Mouse (Mus musculus) ovary, postnatal 36 days (tissue): ENCODE results near the gene Clec4g.
A peak's percentile ranks its signal among the peaks of the same experiment; 100 is the strongest.
"Not testable (repeated sequence)": the region's sequence is repeated elsewhere in the genome, so short reads cannot be mapped to it uniquely, and the experiment has no call there.

Experiments used
- DNase-seq: peaks from one replicate; pipeline ENCODE4 v3.0.0; 2022; ENCODE audit warnings: low spot score, mixed read lengths

Gene Clec4g

GRCm38 (mm10) chr8:3720551-3720950 is at the start of gene Clec4g:
TSS of gene Clec4g (minus strand) at chr8:3720651.
- DNase-seq: no peak

DNA sequence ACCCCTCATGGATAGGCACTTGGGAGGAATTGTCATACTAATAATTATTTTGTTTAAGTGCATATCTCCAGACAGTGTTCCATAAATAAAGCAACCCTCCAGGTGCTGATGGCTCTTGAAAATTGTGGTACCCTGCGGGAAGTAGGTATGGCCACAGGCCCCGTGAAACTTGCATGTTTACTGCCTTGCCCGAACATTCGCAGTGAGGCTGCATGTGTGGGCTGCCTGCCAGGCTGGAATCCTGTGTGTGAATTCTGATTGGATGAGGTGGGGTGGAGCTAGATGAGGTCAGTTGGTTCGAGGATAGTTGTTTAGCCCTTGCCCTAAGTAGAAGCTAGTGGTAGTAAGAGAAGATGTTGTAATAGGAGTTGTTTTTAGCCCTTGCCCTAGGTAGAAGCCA is 48.2 kb upstream of the Clec4g start:
- DNase-seq: not testable (repeated sequence)

- peak; percentile 50 for DNase-seq
Measured at GRCm38 (mm10) chr8:3754261-3754850, 33.9 kb upstream of the Clec4g start.

GRCm38 (mm10) chr8:3748761-3749160 is 28.3 kb upstream of the Clec4g start, which contains the start of gene Cd209a:
TSS of gene Cd209a (minus strand) at chr8:3748984.
- DNase-seq: no peak

DNA sequence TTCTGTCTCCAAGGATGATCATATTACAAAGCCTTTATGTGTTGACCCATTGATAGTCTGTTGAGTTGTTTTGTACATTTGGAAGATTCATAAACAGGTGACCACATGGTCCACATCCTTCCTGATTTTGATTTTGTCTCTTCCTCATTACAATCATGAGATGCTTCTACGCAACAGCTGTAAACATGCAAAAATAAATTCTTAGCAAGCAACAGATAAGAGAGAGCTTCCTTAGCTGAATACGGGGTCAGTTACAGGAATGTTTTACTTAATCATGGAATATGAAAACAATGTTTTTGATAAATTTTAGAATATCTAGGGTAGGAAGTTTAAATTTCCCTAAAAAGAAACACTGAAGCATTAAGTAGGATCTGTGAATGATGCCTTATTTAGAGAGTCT is 16.5 kb upstream of the Clec4g start:
- DNase-seq: no peak

- DNase-seq: no peak
Measured at GRCm38 (mm10) chr8:3735599-3735998, 15.1 kb upstream of the Clec4g start.

DNA sequence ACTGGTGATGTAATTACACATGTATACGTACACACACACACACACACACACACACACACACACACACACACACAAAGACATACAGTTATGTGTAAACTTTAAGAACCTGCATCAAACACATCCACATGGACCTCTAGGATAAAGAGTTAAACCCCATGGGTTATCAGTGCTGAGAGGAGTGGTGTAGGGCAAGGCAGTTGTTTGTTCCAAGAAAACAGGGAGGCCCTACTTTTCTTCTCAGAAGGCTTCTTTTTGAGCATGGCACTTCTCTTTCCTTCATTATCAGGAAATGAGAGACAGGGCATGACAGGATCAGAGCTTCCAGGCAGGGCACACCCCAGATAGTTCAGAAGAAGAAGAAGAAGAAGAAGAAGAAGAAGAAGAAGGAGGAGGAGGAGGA is 13.6 kb upstream of the Clec4g start:
- DNase-seq: no peak

DNA sequence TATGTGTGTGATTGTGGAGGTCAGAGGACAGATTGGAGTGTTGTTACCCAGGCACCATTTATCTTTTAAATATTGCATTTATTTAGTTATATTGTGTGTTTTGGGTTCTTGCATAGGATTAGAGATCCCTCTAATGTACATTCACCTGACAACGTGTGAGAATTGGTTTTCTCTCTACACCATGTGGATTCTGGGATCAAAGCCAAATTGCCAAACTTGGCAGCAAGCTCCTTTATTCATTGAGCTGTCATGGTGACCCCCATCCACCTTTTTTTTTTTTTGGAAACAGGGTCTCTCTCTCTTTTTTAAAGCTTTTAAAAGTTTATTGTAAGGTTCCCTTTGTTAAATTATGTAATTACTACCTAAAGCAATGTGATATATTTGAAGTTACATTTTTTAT is 590 bp upstream of the Clec4g start:
- no peak for DNase-seq

DNA sequence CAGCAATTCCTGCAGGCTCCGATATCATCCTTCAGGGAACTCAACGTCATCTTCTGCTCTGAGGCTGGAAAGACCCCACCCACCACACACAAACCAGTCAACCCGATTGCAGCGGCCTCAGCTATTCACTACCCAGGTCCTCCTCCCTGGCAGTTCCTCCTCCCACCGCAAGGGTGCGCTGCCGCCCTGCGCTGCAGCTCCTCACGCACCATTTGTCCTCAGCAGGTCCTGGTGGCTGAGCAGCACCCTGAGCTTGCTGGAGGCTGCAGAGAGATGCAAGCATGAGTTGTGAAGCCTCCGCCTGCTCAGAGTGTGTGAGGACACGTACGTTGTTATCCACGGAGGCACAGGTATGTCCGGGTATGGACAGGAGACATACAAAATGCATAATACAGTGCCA is 1.9 kb downstream of the Clec4g start:
- peak; percentile 70 for DNase-seq

GRCm38 (mm10) chr8:3717321-3717954 is 3.0 kb downstream of the Clec4g start:
- no peak for DNase-seq

DNA sequence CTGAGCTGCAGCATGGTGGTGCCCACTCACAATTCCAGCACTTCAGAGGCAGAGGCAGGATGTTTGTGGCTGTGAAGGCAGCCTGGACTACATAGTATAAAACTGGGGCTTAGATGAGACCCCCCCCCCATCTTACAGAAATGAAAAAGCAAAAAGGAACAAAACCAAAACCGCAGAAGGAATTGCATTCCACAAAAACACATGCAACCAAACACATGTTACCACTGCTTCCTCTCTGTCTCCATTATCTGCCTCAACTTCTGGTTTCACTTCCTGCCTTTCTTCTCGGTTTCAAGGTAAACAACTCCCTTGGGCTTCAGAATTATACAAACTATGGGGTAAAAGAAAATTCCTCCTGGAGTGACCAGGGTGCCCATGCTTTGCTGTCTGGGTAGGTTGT is 8.8 kb downstream of the Clec4g start:
- DNase-seq: no peak

DNA sequence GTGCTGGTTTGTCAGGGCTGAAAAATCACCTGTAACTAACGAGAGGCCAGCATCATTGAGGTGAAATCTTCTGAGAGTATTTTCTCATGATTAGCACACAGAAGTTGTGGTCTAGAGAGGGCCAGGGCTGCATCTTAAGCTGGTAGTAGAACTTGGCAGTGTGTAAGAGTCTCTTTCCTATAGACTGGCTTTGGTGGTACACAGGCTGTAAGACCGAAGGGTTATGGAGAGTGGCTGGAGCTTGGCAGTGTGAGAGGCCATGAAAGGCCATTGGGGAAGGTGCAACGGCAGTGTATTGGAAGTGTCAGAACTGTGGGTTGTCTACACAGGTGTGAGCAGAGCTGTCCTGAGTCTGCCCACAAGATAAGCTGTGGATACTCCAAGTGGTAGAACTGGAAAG is 10.1 kb downstream of the Clec4g start:
- DNase-seq: no peak

DNA sequence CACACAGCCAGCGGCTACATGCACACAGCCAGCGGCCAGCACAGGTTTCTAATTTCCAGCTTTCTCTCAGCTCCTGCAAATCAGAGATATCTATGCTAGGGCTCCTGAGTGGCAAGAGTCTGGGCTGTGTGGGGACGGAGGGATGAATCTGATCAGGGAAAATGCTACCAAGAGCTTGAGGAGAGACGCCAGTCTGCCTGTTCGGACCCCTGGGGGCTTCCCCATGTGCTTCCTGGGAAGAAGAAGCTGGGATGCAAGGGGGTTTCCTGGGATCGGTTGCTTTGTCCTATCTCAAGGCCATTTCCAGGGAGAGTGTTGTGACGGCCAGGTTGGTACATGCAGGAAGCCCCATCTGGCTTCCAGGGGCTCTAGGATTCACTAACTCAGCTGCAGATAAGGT is 12.8 kb downstream of the Clec4g start:
- DNase-seq: no peak

DNA sequence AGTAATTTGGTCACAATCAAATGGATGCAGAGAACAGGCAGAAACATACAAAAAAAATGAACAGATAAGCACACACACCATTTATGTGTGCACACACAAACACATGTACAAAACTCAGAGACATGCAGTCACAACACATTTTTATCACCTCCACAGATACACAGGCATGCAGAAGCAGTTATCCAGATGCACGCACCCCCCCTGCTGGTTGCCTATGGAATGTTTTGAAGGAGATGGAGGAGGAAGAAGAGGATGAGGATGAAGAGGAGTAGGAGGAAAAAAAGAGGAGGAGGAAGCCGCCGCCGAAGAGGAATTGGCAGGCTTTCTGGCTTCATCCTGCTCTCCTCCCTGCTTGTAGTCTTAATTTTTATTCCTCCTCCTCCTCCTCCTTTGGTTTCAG is 14.7 kb downstream of the Clec4g start:
- DNase-seq: no peak

- DNase-seq: no peak
Measured at GRCm38 (mm10) chr8:3701491-3701890, 19.0 kb downstream of the Clec4g start.

GRCm38 (mm10) chr8:3694121-3694520 is 26.3 kb downstream of the Clec4g start, which contains the start of gene Fcer2a:
TSS of gene Fcer2a (minus strand) at chr8:3694175.
- DNase-seq: no peak

- no peak for DNase-seq
Measured at GRCm38 (mm10) chr8:3690774-3691173, 29.7 kb downstream of the Clec4g start.

GRCm38 (mm10) chr8:3687537-3687936 is 32.9 kb downstream of the Clec4g start:
- no peak for DNase-seq

DNA sequence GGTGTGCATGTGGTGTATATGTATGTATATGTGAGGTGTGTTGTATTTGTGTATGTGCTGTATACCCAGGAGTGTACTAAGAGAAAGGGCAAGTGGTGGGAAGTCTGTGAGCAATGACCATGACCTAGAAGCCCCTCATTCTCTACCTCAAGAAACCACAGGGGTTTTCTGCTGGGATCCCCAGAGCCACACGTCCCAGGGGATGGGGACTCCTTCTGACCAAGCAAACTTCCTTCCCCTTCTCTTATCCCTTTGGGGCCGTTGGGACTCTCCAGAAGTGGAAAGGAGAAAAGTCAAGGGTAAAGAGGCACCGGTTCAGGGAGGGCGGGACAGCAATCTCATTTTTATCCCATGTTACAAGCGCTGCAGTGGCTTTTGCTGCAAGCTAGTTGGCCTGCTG is 35.0 kb downstream of the Clec4g start:
- DNase-seq: no peak

DNA sequence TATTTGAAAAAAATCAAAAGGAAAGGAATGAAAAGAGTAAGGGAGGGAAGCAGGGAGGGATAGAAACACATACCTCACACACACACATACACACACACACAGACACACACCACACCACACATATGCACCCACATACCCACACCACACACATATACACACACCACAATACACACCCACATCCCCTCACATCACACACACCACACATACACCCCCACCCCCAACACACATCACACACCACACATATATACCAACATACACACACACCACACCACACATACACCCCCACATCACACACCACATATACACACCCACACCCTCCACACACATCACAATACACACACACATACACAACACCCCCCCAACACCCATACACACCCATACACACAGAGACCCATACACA is 35.9 kb downstream of the Clec4g start:
- no peak for DNase-seq

DNA sequence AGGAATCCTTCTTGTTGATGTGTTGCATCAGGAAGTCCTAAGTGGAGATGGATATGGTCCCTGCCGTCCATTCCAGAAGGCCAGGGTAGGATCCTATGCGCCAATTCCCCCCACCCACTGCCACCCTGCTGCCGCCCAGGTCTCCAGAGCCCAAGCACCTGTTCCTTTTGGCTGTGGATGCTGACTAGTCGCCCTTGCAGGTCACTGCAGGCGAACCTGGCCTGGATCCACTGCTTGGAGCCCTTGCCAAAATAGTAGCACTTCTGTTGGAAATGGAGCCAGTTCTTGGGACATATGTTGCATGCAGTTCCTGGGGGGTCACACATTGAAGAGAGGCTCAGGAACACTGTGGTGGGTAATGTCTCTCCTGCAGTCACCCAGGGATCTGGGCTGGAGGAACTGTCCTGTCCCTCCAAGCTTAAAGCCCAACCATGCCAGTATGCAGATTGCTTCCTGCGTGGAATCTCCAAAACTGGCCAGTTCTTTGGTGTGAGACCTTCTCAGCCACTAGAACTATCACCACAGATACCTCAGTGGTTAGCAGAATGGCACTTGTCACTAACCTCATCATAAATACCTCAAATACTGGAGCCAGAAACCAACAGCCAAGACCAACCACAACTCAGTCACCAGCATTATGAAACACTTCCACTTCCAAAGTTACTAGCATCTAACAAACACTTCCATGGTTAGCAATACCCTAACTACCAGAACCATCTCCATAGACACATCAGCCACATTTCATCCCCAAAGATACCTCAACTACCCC is 36.9 kb downstream of the Clec4g start:
- no peak for DNase-seq

GRCm38 (mm10) chr8:3682435-3682834 is 38.0 kb downstream of the Clec4g start:
- DNase-seq: no peak

- DNase-seq: no peak
Measured at GRCm38 (mm10) chr8:3679656-3680055, 40.8 kb downstream of the Clec4g start.
